Mouse (Mus musculus) cerebellum, adult 11 months (tissue): Measurements from ENCODE around the gene Prlhr.

Experiments
- DNase-seq: peaks from one replicate; pipeline ENCODE4 v3.0.0; 2022

The Prlhr gene

DNA sequence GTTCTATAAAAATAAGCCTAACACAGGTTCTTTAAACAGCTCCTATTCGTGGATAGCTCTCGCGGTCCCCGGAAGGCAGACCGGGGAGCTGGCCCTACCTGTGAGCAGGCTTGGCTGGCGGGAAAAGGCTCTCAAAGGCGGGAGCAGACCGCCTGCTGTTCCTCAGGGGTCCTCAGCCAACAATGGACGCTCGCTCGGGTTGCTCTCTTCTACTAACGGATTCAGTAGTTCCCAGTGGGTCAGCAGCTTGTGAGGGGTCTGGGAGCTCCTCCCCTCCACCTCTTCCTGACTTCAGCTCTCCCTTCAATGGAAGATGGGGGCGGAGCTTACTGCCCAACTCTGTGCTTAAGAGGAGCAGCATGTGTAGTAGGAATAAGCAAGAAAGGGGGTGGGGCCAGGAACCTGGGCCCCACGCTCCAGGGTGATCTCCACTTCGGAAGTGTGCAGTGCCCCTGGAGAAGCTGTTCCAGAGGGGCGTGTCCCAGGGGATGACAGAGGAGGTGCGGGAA, at the start of gene Prlhr:
Prlhr (minus strand) TSS at position 51 of the 509 bp plus-strand sequence.
- no peak for DNase-seq

DNA sequence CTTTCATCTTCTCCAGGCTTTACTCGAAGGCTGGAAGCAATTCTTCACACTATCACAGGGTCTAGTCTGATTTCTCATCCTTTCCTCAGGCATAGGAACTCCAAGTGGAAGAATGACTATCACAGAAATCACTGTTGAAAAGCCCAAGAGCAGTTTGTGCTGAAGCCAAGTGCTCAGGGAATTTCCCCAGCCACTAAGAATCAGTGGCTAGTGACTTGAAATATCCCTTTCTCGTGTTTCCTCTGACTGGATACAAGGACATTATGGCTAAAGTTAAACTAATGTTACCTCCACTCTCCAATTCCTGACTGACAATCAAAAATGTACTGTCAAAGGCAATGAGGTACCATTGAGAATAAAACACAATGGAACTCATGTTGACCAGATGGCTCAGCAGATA, 47.0 kb upstream of the Prlhr start:
- no peak for DNase-seq

DNA sequence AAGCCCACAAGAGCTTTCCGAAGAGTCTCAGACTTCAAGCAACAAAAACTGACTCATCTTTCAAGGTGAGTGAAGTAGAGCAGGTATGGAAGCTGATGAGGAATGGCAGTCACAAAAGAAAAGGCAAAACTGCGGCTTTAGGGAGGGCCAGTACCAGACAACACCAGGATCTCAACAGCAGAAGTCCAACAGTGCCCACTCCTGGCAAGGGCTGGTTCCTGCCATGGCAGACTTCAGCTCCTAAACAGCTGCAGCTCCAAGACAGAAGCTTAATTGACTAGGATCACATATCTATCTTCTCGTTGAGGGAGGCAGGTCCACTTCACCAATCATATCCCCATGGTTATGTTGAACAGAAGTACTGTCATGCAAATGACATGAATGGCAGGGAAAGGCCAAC, 45.3 kb upstream of the Prlhr start:
- DNase-seq = no peak

DNA sequence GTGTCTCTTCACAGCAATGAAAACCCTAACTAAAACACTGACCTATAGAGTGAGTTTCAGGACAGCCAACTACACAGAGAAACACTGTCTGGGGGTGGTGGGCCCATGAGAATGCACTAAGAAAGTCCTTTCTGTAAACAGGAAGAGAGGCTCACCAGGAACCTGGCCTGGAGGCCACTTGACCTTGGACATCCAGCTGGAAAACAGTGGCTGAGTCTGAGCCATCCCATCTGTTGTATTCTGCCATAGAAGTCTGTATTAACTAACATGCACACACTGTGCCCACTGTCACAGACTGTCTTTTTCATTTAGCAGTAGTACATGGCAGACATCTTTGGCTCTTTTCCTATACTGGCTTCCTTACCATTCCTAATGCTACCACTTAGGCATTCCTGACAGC, 32.1 kb upstream of the Prlhr start:
- DNase-seq = no peak

DNA sequence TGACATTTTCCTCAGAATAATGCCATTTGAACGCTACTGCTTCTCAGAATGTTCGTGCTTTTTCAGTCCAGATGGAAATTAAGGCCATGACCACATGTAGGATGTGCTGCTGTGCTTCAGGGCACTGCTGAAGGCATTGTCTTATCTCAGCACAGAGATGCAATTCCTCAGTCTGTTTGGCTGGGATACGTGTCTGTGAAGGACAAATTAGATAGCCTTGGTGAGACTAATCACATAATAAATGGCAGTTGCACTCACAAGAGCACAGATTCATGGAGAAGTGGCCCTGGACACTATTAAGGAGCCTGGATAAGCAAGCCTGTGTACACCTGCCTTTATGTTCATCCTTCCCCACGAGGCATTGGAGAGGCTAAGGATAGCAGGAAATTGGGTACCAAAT, 29.1 kb upstream of the Prlhr start:
- DNase-seq = no peak

DNA sequence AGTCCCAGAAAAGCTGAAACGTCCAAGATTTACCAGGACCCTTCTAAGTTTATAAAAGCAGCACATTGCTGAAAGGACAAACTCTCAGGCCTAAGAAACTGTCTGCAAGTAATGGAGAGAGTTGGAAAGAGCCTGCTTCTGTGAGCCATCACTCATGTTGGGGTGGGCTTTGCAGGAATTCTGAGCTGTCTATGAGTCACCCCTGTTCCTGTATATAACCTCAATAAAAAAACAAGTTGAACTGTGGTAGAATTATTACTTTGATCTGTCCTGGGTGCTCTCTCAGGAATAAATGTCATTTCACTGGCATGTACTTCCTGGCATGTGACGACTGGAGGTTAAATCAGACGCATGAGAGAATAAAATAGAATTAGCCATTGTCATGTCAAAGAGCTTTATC, 27.7 kb upstream of the Prlhr start:
- DNase-seq = no peak

DNA sequence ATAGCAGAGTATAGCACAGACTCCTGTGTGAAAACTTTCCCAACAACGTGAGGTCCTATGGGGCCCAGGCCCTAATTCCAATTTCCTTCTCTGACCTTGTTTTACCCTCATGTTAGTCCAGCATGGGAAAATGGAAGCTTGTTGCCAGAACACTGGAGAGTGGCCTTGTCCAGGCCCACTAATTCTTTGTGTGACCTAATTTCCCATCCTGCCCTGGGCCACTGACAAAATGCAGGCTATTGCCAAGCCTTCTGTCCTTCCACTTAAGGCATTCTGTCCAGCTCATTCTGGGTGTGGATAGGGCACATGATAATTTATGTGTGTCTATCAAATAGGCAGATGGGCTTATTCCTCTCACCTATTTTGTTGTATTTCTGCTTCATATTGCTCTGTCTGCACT, 21.5 kb upstream of the Prlhr start:
- peak; percentile 7 for DNase-seq

DNA sequence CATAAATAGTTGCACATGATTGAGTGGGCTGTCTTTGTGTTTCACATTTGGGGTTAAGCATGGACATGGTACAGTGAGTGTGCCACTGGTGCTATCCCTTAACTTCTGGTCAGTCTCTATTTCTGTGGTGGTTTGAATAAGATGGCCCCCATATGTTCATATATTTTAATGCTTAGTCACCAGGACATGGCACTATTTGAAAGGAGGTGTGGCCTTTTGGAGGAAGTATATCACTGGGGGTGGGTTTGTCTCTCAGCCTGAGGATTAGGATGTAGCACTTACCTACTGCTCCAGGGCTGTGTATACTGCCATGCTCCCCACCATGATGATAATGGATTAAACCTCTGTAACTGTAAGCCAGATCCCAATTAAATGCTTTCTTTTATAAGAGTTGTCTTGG, 17.2 kb upstream of the Prlhr start:
- DNase-seq = no peak

DNA sequence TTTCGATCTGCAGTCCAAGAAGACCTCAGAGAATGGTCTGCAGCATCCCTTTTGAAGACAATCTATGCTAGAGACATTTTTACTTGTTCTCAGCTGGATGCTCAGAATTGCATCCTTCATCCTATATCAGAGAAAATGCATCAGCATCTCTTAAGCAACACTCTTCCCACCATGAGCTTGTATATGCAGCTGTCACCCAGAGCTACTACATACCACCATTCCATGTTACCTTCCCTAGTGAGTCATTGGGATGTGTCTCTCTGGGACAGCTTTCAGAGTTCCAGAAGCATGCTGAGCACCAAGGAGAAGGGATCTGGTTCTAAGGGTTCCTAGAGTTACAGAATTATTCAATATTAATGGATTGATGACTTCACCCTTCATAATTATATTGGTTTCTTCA, 10.8 kb upstream of the Prlhr start:
- DNase-seq = no peak

DNA sequence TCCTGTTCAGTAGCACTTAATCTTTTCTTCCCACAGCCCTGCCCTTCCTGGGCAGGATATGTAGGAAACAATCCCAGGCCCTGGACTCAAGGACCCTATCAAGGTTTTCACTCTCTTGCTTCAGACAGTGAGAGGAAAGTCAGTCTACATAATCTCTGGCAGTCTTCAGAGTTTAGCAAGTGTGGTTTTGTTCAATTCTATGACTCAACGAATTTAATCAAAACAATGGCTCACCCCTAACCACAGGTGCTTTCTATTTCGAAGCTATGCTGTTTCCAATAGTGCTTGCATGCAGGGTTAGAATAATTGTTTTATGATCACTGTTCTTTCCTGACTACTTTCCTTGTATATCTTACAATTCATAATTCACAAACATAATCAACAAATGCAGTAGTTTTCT, 9.7 kb upstream of the Prlhr start:
- no peak for DNase-seq

DNA sequence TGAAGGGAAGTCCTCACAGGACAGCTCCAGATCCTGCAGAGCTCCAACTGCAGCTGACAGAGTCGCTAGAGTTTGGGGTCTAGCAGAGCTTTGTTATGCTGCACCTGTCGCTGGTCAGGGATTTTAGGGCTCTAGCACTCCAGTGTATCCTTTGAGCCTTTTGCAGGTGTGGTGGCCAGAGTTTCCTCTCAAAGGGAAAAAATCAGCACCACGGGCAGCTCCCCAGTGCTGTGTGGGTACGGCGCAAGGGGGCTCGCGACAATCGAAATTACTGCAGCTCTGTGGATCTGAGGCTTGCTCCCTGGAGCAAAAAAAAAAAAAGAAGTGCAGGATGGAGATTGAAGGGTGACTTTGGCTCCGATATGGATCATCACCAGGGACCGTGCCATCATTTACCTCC, 742 bp upstream of the Prlhr start:
- no peak for DNase-seq

DNA sequence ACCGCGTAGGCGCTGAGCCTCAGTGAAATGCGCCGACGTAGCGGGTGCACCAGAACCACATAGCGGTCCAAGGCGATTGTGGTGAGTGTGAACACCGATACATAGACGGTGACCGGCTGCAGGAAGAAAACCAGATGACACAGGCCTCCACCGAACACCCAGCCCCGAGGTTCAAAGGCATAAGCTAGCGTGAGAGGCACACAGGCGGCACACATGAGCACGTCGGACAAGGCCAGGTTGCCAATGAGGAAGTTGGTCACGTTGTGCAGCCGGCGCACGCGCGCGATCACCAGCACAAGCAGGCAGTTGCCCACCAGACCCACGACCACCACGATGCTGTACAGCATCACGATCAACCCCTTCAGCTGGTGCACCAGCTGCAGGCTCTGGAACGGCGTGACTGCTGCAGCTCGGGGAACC, 506 bp downstream of the Prlhr start:
- no peak for DNase-seq

DNA sequence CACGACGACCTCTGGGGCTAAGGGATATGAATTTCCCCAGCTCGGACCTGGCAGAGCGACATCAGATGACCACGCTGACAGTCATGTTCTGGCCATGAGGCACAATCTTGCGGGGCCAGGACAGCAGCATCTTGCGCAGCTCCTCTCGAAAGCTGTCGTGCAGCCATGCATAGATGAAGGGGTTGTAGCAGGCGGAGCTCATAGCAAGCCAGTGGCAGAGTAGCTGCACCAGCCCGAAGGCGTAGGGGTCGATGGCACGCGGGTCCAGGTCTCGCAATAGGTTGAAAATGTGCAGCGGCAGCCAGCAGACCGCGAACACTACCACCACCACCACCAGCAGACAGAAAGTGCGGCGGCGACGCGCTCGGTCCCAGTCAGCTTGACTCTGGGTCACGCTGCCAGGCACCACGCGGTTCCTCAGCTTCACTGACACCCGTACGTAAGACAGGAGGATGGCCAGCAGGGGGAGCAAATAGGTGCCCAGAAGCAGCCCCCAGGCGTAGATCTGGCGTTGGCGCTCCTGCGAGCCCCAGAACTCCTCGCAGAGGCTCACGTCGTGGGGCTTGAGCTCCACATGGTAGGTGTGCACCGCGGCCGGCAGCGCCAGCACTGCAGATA, 1.0 kb downstream of the Prlhr start:
- peak; percentile 47 for DNase-seq

DNA sequence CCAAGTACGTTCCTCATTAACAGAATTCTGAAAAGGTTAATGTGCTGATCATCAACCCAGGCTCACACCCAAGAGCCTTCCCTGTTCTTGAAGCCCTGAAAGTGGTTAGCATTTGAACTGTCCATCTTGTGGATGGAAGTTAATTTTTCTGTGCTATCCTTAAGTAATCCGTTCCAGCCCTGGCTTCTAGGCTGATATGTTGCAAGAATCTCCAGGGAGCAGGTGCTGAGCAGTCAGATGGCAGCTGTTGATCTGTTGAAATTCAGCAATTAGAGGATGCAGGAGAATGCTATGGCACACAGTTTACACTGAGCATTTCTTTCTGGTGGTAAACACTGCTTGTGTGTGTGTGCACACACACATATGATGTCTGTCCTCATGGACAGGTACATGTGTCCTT, 2.4 kb downstream of the Prlhr start:
- DNase-seq = no peak

DNA sequence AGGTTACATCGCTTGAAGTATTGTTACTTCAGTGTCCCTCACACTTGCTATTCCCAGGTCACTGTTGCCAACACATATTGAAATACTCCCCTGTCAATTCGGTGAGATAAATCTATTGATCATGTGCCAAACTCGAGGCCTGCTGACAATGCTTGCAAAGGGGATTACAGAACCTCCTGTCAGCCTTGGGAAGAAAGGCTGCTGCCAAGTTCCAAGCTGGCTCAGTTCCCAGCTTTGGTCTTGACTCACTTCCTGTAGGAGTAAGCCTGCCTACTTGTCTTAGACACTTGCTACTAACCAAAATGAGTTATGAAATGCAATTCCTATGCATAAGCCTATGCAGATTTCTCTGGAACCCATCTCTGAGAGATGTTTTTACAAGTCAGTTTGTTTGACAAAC, 4.2 kb downstream of the Prlhr start:
- DNase-seq = peak; percentile 28

DNA sequence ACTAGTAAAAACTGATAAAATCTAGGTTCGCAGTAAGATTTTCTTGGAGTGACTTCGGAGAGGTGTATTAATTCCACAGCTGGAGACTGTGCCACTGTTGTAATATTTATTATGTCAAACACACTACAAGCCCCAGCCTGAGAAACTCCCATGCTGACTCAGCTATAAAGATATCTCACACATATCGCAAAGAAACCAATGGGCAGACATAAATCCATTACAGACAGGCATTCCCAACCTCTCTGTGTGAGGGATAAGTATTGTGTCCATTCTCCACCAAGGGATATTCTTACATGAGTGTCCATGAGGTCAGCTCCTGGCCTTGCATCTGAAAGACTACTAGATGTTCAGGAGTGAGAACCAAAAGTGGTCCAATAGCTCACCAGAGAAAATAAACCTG, 4.7 kb downstream of the Prlhr start:
- DNase-seq = no peak

DNA sequence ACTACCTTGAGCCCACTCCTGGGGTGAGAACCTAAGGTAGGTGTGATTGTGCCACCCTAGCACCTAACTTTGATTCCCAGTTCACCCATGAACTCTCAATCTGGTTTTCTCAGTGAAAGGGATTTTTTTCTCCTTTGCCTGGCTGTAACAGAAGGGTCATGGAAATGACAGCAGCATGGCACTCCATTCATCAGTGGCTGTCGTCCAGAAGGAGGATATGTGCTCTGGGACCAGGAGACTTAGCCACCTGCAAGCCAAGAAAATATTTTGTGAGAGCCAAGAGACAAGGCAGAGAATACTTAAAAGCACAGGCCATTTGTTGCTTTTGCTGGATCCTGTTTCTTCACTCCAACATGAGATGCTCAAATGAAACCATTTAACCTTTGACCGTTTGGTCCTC, 6.6 kb downstream of the Prlhr start:
- no peak for DNase-seq

DNA sequence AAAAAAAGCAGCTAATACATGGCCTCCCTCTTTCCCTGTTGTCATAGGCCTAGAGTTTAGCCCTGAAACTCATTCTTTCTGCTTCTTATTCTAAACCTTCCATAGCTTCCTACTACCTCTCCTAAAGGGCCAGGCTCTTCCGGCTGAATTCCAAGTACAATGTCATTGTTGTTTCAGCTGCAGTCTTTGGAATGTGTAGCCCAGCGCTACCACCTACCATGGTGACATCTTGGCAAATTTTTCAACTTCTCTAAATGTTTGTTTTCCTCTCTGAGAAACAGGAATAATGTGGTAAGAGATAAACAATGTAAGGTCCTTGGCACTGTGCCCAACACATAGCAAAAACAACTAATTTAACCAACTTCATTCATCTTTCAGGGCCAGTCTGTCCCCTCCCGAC, 8.4 kb downstream of the Prlhr start:
- no peak for DNase-seq

DNA sequence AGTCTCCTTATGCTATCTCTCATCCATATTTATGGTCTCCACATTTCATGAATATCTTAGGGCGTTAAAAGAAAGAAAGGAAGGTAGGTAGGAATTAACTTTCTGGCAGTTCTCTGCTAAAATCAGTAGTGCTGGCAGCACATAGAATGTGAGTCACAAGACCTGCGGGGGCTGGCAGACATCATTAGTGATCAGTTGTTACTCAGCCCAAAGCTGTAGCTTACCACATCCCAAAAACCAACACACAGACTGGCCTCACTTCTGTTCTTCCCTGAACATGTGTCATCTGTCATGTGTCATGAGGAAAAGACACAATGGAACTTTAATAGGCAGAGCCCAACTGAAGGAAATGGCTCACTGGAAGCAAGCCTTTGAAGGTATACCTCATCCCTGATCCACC, 9.0 kb downstream of the Prlhr start:
- no peak for DNase-seq

DNA sequence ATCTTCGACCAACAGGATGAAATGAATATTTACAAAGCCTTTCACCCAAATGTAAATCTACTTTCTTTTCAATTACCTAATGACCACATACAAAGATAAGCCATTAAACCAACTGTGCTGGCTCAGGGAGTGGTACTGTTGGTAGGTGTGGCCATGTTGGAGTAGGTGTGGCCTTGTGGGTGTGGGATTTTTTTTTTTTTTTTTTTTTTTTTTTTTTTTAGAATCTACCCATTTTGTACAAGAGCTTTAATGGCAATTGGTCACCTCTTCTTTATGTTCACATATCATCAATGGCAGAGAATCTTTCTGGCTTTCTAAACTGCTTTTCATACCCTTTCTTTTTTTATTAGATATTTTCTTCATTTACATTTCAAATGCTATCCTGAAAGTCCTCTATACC, 12.3 kb downstream of the Prlhr start:
- no peak for DNase-seq

DNA sequence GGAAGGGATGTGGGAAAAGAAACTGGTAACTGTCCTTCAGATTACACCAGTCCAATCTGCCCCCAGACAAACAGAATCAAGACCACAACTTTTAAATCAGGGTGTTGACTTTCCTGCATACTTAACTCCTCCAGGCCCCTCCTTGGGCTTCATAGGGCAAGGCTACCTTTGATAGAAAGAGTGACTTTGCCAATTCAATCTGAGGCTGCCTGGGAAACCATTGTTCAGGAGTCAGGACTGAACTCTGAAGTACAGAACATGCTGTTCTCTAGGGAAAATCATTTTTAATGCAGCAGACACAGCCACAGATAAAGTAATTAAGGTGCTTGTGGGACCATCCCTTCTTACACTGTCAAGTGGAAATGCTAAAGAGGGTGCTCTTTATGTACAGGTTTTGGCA, 27.6 kb downstream of the Prlhr start:
- DNase-seq = no peak

DNA sequence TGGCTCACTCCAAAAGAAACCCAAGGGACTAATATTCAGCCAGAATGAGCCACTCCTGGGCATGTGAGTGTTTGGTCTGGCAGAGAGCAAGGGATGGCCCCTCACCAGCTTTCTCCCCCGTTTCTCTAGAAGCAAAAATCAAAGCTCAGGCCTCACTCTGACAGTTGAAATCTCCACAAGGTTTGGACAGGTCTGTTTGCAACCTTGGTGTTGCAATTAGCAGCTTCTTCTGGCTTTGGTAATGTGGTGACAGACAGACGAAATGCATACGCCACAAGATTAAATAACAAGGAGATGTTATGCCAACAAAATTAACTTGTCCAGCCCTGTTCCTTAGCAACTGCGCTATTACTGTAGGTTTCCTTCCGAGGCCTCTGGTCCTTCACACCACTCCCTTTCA, 28.0 kb downstream of the Prlhr start:
- no peak for DNase-seq

DNA sequence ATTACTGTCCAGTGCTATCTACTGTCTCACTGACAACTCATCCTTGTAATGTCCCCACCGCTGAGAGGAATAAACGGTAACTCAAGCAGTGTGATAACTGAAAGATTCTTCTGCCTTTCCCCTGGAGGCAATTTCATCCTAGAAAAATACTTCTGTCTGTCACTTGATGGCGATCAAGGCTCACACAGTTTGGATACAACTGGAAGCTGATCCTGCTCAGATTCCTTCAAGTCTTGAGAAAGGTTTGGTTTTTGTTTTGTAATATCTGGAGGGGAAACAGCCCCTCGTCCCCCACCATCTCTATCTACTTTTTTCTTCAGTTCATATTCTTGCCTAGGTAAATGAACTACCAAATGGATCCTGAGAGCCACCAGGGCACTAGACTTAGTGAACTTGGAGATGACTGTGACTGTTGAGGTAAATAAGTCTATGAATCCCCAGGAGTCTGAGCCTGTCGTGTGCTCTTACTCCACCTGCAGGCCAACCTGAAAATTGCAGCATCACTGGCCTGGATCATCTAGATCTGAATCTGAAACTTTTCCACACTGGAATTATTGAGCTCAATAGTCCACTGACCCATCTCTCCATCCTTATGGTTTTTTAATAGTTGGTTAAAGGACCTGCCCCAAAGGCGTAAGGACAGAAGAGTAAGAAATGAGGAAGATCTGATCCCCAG, 30.4 kb downstream of the Prlhr start:
- no peak for DNase-seq

DNA sequence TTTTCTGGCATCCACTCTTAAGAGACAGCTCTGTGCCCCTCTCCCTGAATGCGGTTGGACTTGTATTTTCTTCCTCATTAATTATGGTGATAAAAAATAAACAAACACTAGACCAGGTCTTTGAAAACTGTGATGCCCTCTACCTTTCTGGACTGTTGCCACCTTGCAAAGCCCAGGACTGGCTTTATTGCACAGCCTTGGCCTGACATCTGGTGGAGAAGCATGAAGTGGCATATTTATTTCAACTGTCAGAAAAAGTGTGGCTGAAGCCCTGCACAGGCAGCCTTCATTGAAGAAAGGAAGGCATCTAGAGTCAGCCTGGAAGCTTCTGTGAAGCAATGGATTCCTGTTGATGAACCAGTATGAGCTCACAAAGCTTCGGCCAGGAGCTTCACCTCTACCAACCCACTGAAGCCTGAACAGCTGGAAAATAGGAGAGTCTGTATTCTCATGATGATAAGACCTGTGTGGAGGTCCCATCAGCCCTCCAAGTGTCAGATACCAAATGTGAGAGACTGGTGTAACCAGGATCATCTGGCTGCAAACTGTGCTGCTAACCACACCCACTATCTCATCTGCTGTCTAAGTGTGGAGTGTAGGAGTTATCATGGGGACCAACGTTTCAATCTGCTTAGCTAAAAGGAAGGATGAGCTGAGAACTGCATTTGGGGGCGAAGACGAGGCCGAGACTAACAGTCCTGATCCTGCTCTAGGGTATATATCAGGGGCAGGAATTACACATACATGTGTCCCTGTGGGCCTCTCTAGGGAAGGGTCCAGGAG, 35.6 kb downstream of the Prlhr start:
- no peak for DNase-seq
